Mouse (Mus musculus): ENCODE measurements around the gene Supt7l. TPM values are rescaled to one million over a fixed set of nuclear protein-coding genes. Genes with fewer than 3 reads are reported as not detected.

Gene Supt7l
- 18.2 TPM for polyA plus RNA-seq (2014; fragmentation: Illumina TruSeq; extraction: RNeasy Lipid Tissue Mini Kit (QIAGEN cat#74804); ENCODE audit: low read depth, low replicate concordance)

DNA sequence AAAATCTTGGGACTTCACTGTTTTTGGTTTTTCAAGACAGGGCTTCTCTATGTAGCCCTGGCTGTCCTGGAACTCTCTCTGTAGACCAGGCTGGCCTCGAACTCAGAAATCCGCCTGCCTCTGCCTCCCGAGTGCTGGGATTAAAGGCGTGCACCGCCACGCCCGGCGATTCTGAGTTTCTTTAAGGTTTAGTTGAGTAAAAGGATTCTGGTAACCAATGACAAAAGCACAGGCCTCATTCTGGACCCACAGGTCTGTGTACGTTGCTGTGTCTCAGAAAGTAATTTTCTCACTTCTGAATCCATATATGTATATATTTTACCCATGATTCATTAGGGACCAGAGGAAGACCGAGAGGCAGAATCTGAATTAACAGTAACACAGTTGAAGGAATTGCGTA lies at the start of gene Supt7l:
Supt7l (minus strand) TSS at position 101 of the 400 bp plus-strand sequence.

GRCm38 (mm10) chr5:31526354-31527116 lies 1.1 kb downstream of the Supt7l start, which contains the start of gene Slc4a1ap:
TSS of gene Slc4a1ap (plus strand) at chr5:31526995.

DNA sequence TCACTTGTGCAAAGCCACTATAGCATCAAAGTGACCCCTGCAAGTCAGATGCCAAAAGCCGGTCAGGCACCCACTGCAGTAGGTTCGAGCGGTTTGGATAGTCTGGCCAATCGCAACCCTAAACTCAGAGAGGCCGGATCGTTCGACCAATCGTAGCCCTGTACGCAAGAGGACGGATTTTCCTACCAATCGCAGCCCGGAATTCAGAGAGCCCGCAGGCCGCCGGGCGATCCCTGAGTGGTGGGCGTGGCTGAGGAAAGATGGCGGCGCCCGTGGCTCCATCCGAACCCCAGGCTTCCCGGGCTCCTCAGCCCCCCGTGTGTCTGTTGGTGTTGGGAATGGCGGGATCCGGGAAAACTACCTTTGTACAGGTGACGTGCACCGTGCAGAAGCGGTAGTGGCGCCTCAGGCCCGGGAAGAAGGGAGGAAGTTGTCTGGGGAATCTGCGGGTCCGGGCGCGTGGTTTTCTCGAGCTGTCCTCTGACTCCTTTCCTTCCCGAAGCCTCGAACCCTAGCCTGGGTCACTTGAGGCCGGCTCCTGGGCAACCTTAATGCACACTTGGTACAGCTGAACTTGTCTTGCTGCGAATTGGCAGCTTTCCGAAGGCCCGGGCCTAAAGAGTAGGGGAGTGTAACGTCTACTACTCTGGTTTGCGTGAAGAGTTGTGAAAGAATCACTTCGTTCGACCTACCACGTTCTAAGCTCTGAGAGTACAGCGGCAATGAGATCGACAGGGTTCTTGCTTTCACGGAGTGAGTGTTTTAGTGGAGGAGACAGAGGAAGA lies 32.9 kb downstream of the Supt7l start, which contains the start of gene Gpn1:
Gpn1 (plus strand) TSS at position 229 of the 785 bp plus-strand sequence.

GRCm38 (mm10) chr5:31485440-31485839 lies 42.2 kb downstream of the Supt7l start, which contains the start of gene 4930548H24Rik:
TSS of gene 4930548H24Rik (plus strand) at chr5:31485740.

Other genes with a start within 250 kb of the Supt7l start
- 14.0 TPM for gene Ift172, start 236.7 kb downstream of the Supt7l start, polyA plus RNA-seq (2014; fragmentation: Illumina TruSeq; extraction: RNeasy Lipid Tissue Mini Kit (QIAGEN cat#74804); ENCODE audit: low read depth, low replicate concordance)
- gene Fndc4, start 231.7 kb downstream of the Supt7l start, polyA plus RNA-seq (2014; fragmentation: Illumina TruSeq; extraction: RNeasy Lipid Tissue Mini Kit (QIAGEN cat#74804); ENCODE audit: low read depth, low replicate concordance): 3.6 TPM
- not detected for gene Gckr, start 230.4 kb downstream of the Supt7l start, polyA plus RNA-seq (2014; fragmentation: Illumina TruSeq; extraction: RNeasy Lipid Tissue Mini Kit (QIAGEN cat#74804); ENCODE audit: low read depth, low replicate concordance)
- 27.6 TPM for gene Zfp512, start 75.4 kb downstream of the Supt7l start, polyA plus RNA-seq (2014; fragmentation: Illumina TruSeq; extraction: RNeasy Lipid Tissue Mini Kit (QIAGEN cat#74804); ENCODE audit: low read depth, low replicate concordance)
- not detected for gene 4930548H24Rik, start 42.1 kb downstream of the Supt7l start, polyA plus RNA-seq (2014; fragmentation: Illumina TruSeq; extraction: RNeasy Lipid Tissue Mini Kit (QIAGEN cat#74804); ENCODE audit: low read depth, low replicate concordance)
- 34.2 TPM for gene Gpn1, start 33.1 kb downstream of the Supt7l start, polyA plus RNA-seq (2014; fragmentation: Illumina TruSeq; extraction: RNeasy Lipid Tissue Mini Kit (QIAGEN cat#74804); ENCODE audit: low read depth, low replicate concordance)
- gene Slc4a1ap, start 812 bp downstream of the Supt7l start, polyA plus RNA-seq (2014; fragmentation: Illumina TruSeq; extraction: RNeasy Lipid Tissue Mini Kit (QIAGEN cat#74804); ENCODE audit: low read depth, low replicate concordance): 64.8 TPM
- 220 TPM for gene Mrpl33, start 69.1 kb upstream of the Supt7l start, polyA plus RNA-seq (2014; fragmentation: Illumina TruSeq; extraction: RNeasy Lipid Tissue Mini Kit (QIAGEN cat#74804); ENCODE audit: low read depth, low replicate concordance)
- gene Rbks, start 169.8 kb upstream of the Supt7l start, polyA plus RNA-seq (2014; fragmentation: Illumina TruSeq; extraction: RNeasy Lipid Tissue Mini Kit (QIAGEN cat#74804); ENCODE audit: low read depth, low replicate concordance): 4.5 TPM
- gene Babam2, start 169.9 kb upstream of the Supt7l start, polyA plus RNA-seq (2014; fragmentation: Illumina TruSeq; extraction: RNeasy Lipid Tissue Mini Kit (QIAGEN cat#74804); ENCODE audit: low read depth, low replicate concordance): 205 TPM